Mouse (Mus musculus) A20 (cell line): ENCODE measurements around the gene Angptl7.

ENCODE experiments used
- DNase-seq: peaks from one replicate; pipeline ENCODE4 v3.0.0-alpha.2; 2011; ENCODE audit warnings: low read depth, low spot score

Angptl7 gene

DNA sequence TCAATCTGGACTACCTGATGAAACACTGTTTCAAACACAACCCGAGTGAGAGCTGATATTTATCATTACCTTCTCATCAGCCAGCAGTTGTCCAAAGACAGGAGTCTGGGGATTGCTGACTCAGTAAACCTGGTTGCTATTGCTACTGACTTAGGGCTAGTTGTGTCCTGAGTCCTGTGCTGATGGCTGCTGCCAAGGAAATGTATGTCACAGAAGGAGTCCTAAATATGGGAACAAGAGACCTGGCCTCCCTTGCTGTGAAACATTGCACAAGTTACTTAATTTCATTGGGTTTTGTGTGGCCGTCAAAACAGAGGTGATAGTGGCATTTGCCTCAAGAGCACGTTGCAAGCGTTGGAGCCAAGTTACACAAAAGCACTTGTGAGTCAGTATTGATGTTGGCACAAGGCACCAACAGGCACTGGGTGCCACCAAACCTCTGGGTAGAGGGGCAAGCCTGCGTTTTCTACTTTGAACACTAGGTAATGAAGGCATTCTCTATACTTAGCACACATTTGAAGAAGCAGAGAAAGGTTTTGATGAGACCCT is 44.7 kb downstream of the Angptl7 start:
- no peak for DNase-seq

DNA sequence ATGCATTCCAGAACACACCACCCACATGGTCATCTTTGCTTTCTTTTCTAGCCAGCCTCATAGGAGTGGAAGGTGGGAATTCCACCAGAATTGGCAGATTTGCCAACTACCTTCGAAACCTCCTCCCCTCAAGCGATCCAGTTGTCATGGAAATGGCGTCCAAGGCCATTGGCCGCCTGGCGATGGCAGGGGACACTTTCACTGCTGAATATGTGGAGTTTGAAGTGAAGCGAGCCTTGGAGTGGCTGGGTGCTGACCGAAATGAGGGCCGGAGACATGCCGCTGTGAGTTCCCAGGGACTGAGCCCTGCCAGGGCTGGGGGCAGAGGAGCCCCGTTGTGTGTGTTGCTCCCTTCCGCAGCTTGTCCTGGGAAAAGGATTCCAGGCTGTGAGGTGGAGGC is 46.6 kb downstream of the Angptl7 start:
- no peak for DNase-seq

DNA sequence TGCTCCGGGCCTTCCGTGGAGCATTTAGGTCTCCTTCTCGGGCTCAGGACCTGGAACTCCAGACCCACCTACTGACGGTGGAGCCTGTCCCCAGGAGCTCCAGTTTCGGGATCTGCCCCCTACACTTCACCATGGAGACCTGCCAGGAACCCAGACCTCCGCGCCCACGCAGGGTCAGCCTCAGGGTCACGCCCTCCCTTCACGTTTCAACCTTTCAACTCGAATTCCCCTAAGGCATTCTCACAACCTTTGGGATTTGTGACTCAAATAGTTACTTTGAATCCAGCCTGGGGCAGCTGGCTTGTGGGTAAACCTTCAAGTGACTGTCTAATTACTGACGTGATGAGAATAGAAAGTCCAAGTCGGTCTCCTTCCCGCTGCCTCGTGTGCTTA is 51.4 kb downstream of the Angptl7 start:
- DNase-seq, result no peak

DNA sequence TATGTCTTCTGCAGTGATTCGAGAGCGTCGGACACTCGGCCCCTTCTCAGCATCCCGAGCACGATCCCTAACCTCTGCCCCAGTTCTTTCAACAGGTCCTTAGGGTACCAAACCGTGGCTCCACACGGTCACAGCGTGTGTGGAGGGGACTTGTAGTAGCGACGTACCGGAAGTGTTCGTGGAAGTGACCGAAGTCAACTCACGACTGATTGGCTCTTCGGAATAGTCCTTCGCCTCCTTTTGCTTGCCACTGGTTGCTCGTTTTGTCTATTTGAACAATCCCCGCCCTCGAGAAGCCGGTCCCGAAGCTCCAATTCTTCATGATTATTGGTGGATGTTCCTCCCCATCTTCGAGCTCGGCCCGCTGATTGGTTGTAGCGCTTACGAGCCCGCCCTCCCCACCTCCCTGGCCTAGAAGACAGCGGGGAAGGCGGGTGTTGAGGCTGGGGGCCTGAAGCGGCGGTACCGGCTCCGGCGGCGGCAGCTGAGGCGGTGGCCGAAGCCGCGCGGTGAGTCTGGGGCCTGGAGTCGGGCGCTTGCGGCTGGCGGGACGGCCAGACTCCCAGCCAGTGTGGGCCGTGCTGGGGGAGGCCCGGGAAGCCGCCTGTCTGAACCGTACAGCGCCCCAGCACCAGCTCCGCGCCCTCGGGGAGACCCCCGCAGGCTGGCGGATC is 51.9 kb downstream of the Angptl7 start, which contains the start of gene Mtor:
Gene Mtor, plus strand, starts transcription at position 433 of the 674 bp plus-strand sequence.
- DNase-seq, result peak; percentile 97
